Mouse (Mus musculus) adrenal gland, postnatal 25 days (tissue): ENCODE data around the gene Olfr571. TPM values are rescaled to one million over a fixed set of nuclear protein-coding genes. Genes with fewer than 3 reads are reported as not detected.

ENCODE experiments used
- DNase-seq: peaks from one replicate; pipeline ENCODE4 v3.0.0; 2021; ENCODE audit warnings: mixed read lengths
- long read RNA-seq: library from polyadenylated mRNA; stranded (forward); transcript quantifications from one replicate; pipeline ENCODE4 v2.0.0, GENCODE M21; 2021
- total RNA-seq: library from RNA; stranded (reverse); gene quantifications from 2 replicates; pipeline ENCODE4 v1.2.3, GENCODE M21; 2021

Gene Olfr571
- not detected in 2 replicates for total RNA-seq
- long read RNA-seq, result 0 reads

GRCm38 (mm10) chr7:102917032-102917875 lies at the start of gene Olfr571:
Gene Olfr571, minus strand, starts transcription at chr7:102917536.
- DNase-seq, result no peak

DNA sequence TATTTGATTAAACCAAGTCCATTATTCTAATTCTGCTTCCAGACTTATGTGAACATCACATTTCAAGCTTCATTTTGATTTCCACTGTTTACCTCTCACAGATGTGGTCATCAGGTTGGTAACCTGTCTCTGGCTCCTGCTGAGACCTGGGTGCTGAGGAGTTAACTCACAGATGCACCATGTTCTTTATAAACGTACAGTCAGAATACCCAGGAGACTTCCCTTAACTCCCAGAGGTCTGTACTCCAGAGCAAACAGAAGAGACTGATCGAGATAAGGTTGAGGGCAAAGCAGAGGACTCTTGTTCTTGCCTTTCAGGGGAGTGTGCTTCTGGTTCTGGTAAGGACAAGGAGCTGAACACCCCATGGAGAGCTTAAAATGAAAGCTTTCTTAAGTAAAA lies 45.0 kb upstream of the Olfr571 start, which contains the start of gene Olfr576:
TSS of gene Olfr576 (plus strand) at position 301 of the 400 bp plus-strand sequence.
- DNase-seq, result no peak

GRCm38 (mm10) chr7:102958593-102958992 lies 41.3 kb upstream of the Olfr571 start, which contains the start of gene Olfr575:
Gene Olfr575, minus strand, starts transcription at chr7:102958775.
- no peak for DNase-seq

DNA sequence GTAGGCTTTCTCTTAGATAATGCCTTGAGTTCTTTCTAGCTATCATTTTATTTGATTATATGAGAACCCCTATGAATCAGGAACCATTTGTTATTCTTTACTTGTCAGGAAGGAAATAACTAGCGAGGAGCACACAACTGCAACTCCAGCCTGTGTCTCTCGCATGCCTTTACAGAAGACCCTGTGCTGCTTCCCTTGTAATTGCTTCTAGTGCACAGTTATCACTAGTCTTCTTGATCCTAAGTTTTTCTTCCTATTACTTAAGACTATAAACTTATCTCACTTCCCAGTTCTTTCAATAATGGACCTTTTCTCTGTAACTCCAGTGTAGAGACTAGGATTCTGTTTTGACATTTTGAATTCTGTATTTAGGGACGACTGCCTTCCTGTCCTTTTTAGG lies 40.8 kb upstream of the Olfr571 start:
- DNase-seq, result no peak

DNA sequence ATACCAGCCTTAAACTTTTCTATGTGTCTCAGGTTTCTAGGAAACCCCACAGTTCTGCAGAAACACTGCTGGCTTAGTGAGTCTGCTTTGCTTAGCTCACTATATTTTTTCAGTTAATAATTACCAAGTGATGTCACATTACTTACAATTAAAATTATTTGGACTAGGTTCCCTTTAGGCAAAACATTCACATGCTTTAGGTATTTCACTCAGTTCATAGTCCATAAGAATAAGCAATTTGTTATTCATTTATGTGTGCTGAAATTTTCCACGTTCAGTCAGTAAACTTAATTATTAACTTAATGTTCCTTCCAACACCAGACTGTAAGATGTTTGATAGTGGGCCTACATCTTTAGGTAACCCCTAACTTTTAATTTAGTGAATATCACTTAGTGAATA lies 33.4 kb upstream of the Olfr571 start:
- DNase-seq, result no peak

GRCm38 (mm10) chr7:102948167-102948566 lies 30.8 kb upstream of the Olfr571 start, which contains the start of gene Olfr574:
Gene Olfr574, plus strand, starts transcription at chr7:102948467.
- no peak for DNase-seq

- no peak for DNase-seq
Measured at GRCm38 (mm10) chr7:102943417-102943816, 26.1 kb upstream of the Olfr571 start.

DNA sequence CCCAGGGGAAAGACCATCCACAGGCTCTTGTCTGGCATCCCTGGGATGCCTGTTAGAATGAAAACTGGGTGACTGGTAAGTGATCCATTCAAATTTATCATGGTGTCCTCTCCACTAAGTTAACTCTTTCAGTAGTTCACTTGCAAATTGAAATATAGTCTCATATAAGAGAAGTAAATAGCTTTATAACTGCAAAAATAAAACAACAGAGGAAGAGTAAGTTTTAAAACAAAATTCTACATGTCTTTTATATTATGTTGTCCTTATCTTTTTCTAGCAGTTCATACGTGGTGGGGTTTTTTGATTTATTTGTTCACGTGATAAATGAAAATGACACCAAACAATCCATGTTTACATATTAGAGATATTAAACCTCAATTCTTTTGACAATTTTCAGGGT lies 25.1 kb upstream of the Olfr571 start, which contains the start of gene Olfr573-ps1:
TSS of gene Olfr573-ps1 (minus strand) at position 101 of the 400 bp plus-strand sequence.
- no peak for DNase-seq

DNA sequence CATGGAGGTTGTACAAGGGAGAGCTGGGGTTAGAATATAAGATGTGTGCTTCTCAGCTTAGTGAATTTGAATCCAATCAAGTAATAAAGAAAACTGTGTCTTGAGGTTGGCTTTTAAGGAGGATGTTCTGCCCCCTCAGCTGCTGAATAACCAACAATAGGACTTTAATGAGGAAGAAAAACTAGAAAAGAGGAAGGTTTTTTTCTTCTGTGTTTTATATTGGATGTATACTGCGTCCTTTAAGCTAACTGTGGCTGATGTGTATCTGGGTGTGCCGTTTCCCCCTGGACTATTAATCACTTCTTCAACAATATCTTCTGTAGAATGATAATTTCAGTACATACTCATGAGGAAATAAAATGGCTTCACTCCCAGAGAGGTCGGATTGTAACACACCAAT lies 9.8 kb upstream of the Olfr571 start:
- DNase-seq, result no peak

- DNase-seq, result no peak
Measured at GRCm38 (mm10) chr7:102924109-102924508, 6.8 kb upstream of the Olfr571 start, which contains the start of gene Olfr572. Gene Olfr572, plus strand, starts transcription at chr7:102924409.

- DNase-seq, result no peak
Measured at GRCm38 (mm10) chr7:102919632-102920031, 2.3 kb upstream of the Olfr571 start.

GRCm38 (mm10) chr7:102916405-102916804 lies 931 bp downstream of the Olfr571 start:
- DNase-seq, result no peak

- DNase-seq, result no peak
Measured at GRCm38 (mm10) chr7:102915261-102915660, 2.1 kb downstream of the Olfr571 start.

- DNase-seq, result no peak
Measured at GRCm38 (mm10) chr7:102890782-102891181, 26.6 kb downstream of the Olfr571 start, which contains the start of gene Olfr569. Gene Olfr569, minus strand, starts transcription at chr7:102890882.

- no peak for DNase-seq
Measured at GRCm38 (mm10) chr7:102876822-102877221, 40.5 kb downstream of the Olfr571 start, which contains the start of gene Olfr568. Gene Olfr568, plus strand, starts transcription at chr7:102877122.

DNA sequence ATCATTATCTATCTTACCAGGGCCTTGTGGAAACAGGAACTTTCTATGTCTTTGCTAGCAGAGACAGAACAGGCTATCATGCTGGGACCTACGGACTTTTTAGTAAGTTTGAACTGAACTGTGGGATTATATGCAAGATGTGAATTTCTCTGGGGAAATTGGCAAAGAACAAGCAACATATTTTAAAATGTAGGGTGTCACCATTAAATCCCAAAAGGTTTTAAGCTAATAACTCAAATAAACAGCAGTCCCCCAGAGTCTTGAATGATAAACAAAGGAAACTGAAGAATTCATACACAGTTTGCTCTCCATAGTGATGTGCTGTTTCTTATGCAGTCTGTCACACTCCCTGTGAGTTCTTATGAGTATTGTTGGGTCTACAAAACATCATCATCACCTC lies 58.7 kb downstream of the Olfr571 start, which contains the start of gene Olfr566:
TSS of gene Olfr566 (minus strand) at position 101 of the 400 bp plus-strand sequence.
- no peak for DNase-seq

DNA sequence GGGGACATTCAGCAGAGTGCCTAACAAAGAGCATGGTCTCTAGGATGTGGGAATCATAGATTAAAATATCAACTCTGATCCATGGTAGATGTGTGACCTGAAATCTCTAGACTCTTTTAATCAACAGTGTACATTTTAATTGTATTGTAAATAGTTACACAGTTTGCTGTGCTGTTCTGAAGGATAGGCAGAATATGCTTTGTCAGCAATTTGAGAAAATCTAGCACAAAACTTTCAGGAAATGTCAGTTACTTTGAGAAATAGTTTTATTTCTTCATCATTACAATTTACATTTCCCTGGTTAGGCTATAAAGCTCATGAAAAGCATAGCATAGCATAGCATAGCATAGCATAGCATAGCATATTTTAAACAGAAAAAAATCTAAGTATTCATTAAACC lies 61.5 kb downstream of the Olfr571 start:
- no peak for DNase-seq

Other genes with a start within 250 kb of the Olfr571 start
- gene Trim68, start 230.2 kb downstream of the Olfr571 start, total RNA-seq, result 13.9 and 17.4 TPM in 2 replicates
- gene Olfr557, start 221.6 kb downstream of the Olfr571 start, total RNA-seq, result not detected in 2 replicates
- gene Olfr558, start 215.3 kb downstream of the Olfr571 start, total RNA-seq, result 0.36 and 0.38 TPM in 2 replicates
- not detected in 2 replicates for gene Olfr33, start 198.5 kb downstream of the Olfr571 start, total RNA-seq
- gene Olfr559, start 190.0 kb downstream of the Olfr571 start, total RNA-seq, result not detected in 2 replicates
- gene Olfr560, start 158.2 kb downstream of the Olfr571 start, total RNA-seq, result not detected in 2 replicates
- 0.24 and 0.43 TPM in 2 replicates for gene Olfr78, start 158.1 kb downstream of the Olfr571 start, total RNA-seq
- gene Olfr561, start 146.3 kb downstream of the Olfr571 start, total RNA-seq, result not detected in 2 replicates
- not detected in 2 replicates for gene Olfr564, start 114.1 kb downstream of the Olfr571 start, total RNA-seq
- not detected in 2 replicates for gene Olfr566, start 58.8 kb downstream of the Olfr571 start, total RNA-seq
- not detected in 2 replicates for gene Olfr568, start 40.4 kb downstream of the Olfr571 start, total RNA-seq
- gene Olfr569, start 26.7 kb downstream of the Olfr571 start, total RNA-seq, result not detected in 2 replicates
- not detected in 2 replicates for gene Olfr570, start 23.0 kb downstream of the Olfr571 start, total RNA-seq
- gene Olfr572, start 6.9 kb upstream of the Olfr571 start, total RNA-seq, result not detected in 2 replicates
- gene Olfr573-ps1, start 25.0 kb upstream of the Olfr571 start, total RNA-seq, result not detected in 2 replicates
- gene Olfr574, start 30.9 kb upstream of the Olfr571 start, total RNA-seq, result not detected in 2 replicates
- not detected in 2 replicates for gene Olfr575, start 41.2 kb upstream of the Olfr571 start, total RNA-seq
- not detected in 2 replicates for gene Olfr576, start 45.1 kb upstream of the Olfr571 start, total RNA-seq
- gene Olfr577, start 58.4 kb upstream of the Olfr571 start, total RNA-seq, result not detected in 2 replicates
- not detected in 2 replicates for gene Olfr578, start 71.8 kb upstream of the Olfr571 start, total RNA-seq
- gene Olfr582, start 120.5 kb upstream of the Olfr571 start, total RNA-seq, result not detected in 2 replicates
- gene Olfr583, start 133.8 kb upstream of the Olfr571 start, total RNA-seq, result not detected in 2 replicates
- gene Olfr584, start 164.3 kb upstream of the Olfr571 start, total RNA-seq, result not detected in 2 replicates
- gene Olfr585, start 180.2 kb upstream of the Olfr571 start, total RNA-seq, result not detected in 2 replicates
- not detected in 2 replicates for gene Olfr586, start 208.1 kb upstream of the Olfr571 start, total RNA-seq
- gene Olfr588-ps1, start 223.3 kb upstream of the Olfr571 start, total RNA-seq, result not detected in 2 replicates
- gene Olfr589, start 238.8 kb upstream of the Olfr571 start, total RNA-seq, result not detected in 2 replicates